Mouse (Mus musculus): Measurements from ENCODE around the gene Slc29a3. TPM values are rescaled to one million over a fixed set of nuclear protein-coding genes. Genes with fewer than 3 reads are reported as not detected.
A peak's percentile ranks its signal among the peaks of the same experiment; 100 is the strongest.

The Slc29a3 gene
- polyA plus RNA-seq, 1 experiment = 9.9 TPM

DNA sequence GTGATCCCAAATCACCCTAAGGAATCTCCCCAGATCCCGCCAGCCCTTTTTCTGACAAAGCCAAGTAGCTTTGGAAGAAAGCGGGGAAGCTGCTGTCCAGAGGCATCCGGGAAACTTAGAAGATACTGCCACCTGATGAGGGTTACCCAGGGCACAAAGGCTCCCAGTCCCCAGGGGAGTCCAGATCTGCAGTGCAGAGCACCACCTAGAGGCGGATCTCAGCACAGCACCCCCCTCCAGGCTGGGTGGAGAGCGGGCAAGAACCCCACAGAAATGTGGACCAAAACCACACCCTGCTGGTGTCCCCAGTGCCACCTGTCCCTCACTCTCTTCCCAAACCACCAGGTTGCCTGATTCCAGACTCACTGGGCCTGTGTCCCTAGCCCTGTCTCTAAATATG, 55.6 kb downstream of the Slc29a3 start:
- TF ChIP-seq CTCF (IDR thresholded peaks at IDR 0.05; ENCODE audit: borderline replicate concordance, insufficient read depth, low read depth, low read length) (peak; percentile 93), POLR2A (IDR thresholded peaks at IDR 0.05; ENCODE audit: borderline replicate concordance, insufficient read depth, low read length) (no peak)
- Histone ChIP-seq H3K27me3 (ENCODE audit: control insufficient read depth, insufficient read depth, low read length) (no peaks in the 10 kb centered on the region; the same call in 1 of the 2 replicates), H3K4me1 (ENCODE audit: control insufficient read depth, insufficient read depth, low read length) (no peaks in the 10 kb centered on the region), H3K4me3 (replicated peaks; ENCODE audit: insufficient read depth, low read depth, low read length) (no peak overlapping the region), H3K27ac (ENCODE audit: insufficient read depth, low read length) (no peak overlapping the region)
- 10% methylated on average over 5 of the region's 5 CpGs for WGBS
- peak; percentile 29 to 60 for DNase-seq

GRCm38 (mm10) chr10:60696390-60696789, 56.2 kb downstream of the Slc29a3 start, which contains the start of gene Cdh23:
Cdh23 (minus strand) TSS chr10:60696490.
- WGBS = 92% methylated on average over 6 of the region's 6 CpGs
- no peaks in the 10 kb centered on the region for H3K4me1 ChIP-seq (ENCODE audit: control insufficient read depth, insufficient read depth, low read length)
- DNase-seq = no peak
- no peak within 1 kb of the TSS for H3K27ac ChIP-seq (ENCODE audit: insufficient read depth, low read length)
- no peak within 1 kb of the TSS for H3K4me3 ChIP-seq (replicated peaks; ENCODE audit: insufficient read depth, low read depth, low read length)
- no peaks in the 10 kb centered on the region; the same call in 1 of the 2 replicates for H3K27me3 ChIP-seq (ENCODE audit: control insufficient read depth, insufficient read depth, low read length)
- TF ChIP-seq POLR2A (IDR thresholded peaks at IDR 0.05; ENCODE audit: borderline replicate concordance, insufficient read depth, low read length) = no peak
- no peak for TF ChIP-seq CTCF (IDR thresholded peaks at IDR 0.05; ENCODE audit: borderline replicate concordance, insufficient read depth, low read depth, low read length)

GRCm38 (mm10) chr10:60691671-60692390, 60.8 kb downstream of the Slc29a3 start:
- 15% methylated on average over 20 of the region's 20 CpGs for WGBS
- DNase-seq = no peak
- TF ChIP-seq CTCF (IDR thresholded peaks at IDR 0.05; ENCODE audit: borderline replicate concordance, insufficient read depth, low read depth, low read length) = no peak
- TF ChIP-seq POLR2A (IDR thresholded peaks at IDR 0.05; ENCODE audit: borderline replicate concordance, insufficient read depth, low read length) = no peak

DNA sequence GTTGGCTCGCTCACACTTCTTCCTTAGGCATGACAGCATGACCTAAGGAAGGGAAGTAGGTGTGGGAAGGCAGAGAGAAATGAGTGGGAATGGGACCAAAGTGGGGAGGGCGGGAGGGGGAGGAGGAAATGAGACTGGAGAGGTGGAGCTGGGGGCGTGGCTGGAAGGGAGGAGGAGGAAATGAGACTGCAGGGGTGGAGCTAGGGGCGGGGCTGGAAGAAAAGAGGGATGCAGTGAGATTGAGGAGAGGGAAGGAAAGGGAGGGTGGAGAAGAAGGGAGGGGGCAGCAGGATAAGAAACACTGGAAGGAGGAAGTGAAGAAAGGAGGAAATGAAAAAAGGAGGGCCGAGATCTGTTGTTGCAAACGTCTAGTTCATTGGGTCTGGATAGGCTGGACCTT, 61.6 kb downstream of the Slc29a3 start:
- WGBS = 55% methylated on average over 6 of the region's 6 CpGs
- H3K27ac ChIP-seq (ENCODE audit: insufficient read depth, low read length) = no peak overlapping the region
- no peak for DNase-seq
- H3K4me3 ChIP-seq (replicated peaks; ENCODE audit: insufficient read depth, low read depth, low read length) = no peak overlapping the region
- peaks cover under 1% of the 10 kb centered on the region; the same call in 1 of the 2 replicates for H3K4me1 ChIP-seq (ENCODE audit: control insufficient read depth, insufficient read depth, low read length)
- no peaks in the 10 kb centered on the region for H3K27me3 ChIP-seq (ENCODE audit: control insufficient read depth, insufficient read depth, low read length)
- TF ChIP-seq CTCF (IDR thresholded peaks at IDR 0.05; ENCODE audit: borderline replicate concordance, insufficient read depth, low read depth, low read length) (no peak), POLR2A (IDR thresholded peaks at IDR 0.05; ENCODE audit: borderline replicate concordance, insufficient read depth, low read length) (no peak)

More at GRCm38 (mm10) chr10:60691671-60692390, 60.8 kb downstream of the Slc29a3 start:
- no peaks in the 10 kb centered on the region for H3K27me3 ChIP-seq (ENCODE audit: control insufficient read depth, insufficient read depth, low read length)
- no peaks in the 10 kb centered on the region for H3K4me1 ChIP-seq (ENCODE audit: control insufficient read depth, insufficient read depth, low read length)
- H3K4me3 ChIP-seq (replicated peaks; ENCODE audit: insufficient read depth, low read depth, low read length) = no peak overlapping the region
- H3K27ac ChIP-seq (ENCODE audit: insufficient read depth, low read length) = no peak overlapping the region

DNA sequence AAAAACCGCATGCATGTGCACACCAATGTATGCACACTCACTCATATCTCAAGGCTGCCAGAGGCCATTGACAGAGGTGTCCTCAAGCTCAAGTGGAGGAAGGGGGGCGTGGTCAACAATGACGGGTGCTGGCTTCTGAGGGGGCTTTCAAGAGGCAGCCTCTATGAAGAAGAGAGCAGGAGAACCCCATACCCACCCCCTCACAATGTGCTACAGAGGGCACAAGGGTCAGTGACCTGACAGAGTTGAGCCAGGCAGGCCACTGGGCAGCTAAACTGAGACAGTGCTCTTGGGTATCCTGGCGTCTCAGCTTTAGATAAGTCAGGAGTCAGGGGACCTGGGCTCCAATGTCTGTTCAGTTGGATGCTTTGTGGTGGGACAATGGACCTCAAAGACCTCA, 63.2 kb downstream of the Slc29a3 start:
- no peak for TF ChIP-seq POLR2A (IDR thresholded peaks at IDR 0.05; ENCODE audit: borderline replicate concordance, insufficient read depth, low read length)
- TF ChIP-seq CTCF (IDR thresholded peaks at IDR 0.05; ENCODE audit: borderline replicate concordance, insufficient read depth, low read depth, low read length) = no peak
- WGBS = 84% methylated on average over 4 of the region's 4 CpGs
- no peak for DNase-seq
- Histone ChIP-seq H3K4me1 (ENCODE audit: control insufficient read depth, insufficient read depth, low read length) (peaks cover 8% of the 10 kb centered on the region), H3K27ac (ENCODE audit: insufficient read depth, low read length) (no peak overlapping the region), H3K4me3 (replicated peaks; ENCODE audit: insufficient read depth, low read depth, low read length) (no peak overlapping the region), H3K27me3 (ENCODE audit: control insufficient read depth, insufficient read depth, low read length) (no peaks in the 10 kb centered on the region)

GRCm38 (mm10) chr10:60687011-60687776, 65.4 kb downstream of the Slc29a3 start:
- H3K4me1 ChIP-seq (ENCODE audit: control insufficient read depth, insufficient read depth, low read length) = peaks cover 8% of the 10 kb centered on the region
- no peak for TF ChIP-seq POLR2A (IDR thresholded peaks at IDR 0.05; ENCODE audit: borderline replicate concordance, insufficient read depth, low read length)
- peak; percentile 69 for TF ChIP-seq CTCF (IDR thresholded peaks at IDR 0.05; ENCODE audit: borderline replicate concordance, insufficient read depth, low read depth, low read length)
- WGBS = 1% methylated on average over 75 of the region's 76 CpGs
- peak overlapping the region; percentile 60 for H3K4me3 ChIP-seq (replicated peaks; ENCODE audit: insufficient read depth, low read depth, low read length)
- no peaks in the 10 kb centered on the region; the same call in 1 of the 2 replicates for H3K27me3 ChIP-seq (ENCODE audit: control insufficient read depth, insufficient read depth, low read length)
- peak; percentile 62 for DNase-seq
- H3K27ac ChIP-seq (ENCODE audit: insufficient read depth, low read length) = no peak overlapping the region

- Histone ChIP-seq H3K4me3 (replicated peaks; ENCODE audit: insufficient read depth, low read depth, low read length) (peak overlapping the region; percentile 60), H3K27ac (ENCODE audit: insufficient read depth, low read length) (no peak overlapping the region), H3K4me1 (ENCODE audit: control insufficient read depth, insufficient read depth, low read length) (peaks cover 8% of the 10 kb centered on the region), H3K27me3 (ENCODE audit: control insufficient read depth, insufficient read depth, low read length) (no peaks in the 10 kb centered on the region; the same call in 1 of the 2 replicates)
- TF ChIP-seq POLR2A (IDR thresholded peaks at IDR 0.05; ENCODE audit: borderline replicate concordance, insufficient read depth, low read length) = no peak
- TF ChIP-seq CTCF (IDR thresholded peaks at IDR 0.05; ENCODE audit: borderline replicate concordance, insufficient read depth, low read depth, low read length) = no peak
- WGBS = 1% methylated on average over 37 of the region's 37 CpGs
- DNase-seq = peak in 1 of 2 experiments; percentile 19
Observed at GRCm38 (mm10) chr10:60686641-60686975, 66.0 kb downstream of the Slc29a3 start.
